Mouse (Mus musculus): ENCODE results near the gene Prkd3. TPM values are rescaled to one million over a fixed set of nuclear protein-coding genes. Genes with fewer than 3 reads are reported as not detected.
A peak's percentile ranks its signal among the peaks of the same experiment; 100 is the strongest.

Gene Prkd3
- polyA plus RNA-seq, 1 experiment from 2014 or later = 35.7 TPM

DNA sequence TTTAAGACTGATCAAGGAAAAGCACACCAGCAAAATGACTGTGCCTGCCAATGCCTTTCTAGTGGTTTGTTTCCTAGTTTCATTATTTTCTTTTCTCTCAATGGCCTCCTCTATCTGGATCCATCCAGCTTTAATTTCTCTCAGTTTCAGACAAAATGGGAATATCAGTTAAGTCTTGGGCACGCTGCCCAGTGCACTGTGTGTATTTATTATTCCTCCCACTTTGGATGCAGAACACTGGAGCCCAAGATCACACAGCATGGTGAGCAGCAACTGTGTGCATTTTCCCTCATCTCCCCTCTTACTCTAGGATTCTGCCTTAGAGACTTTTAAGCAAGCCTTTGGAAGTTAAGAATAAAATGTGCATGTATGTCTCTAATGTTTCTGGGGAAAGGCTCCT lies 56.2 kb downstream of the Prkd3 start:
- no peak for ATAC-seq (ENCODE audit: insufficient read depth, low FRiP score)
- Histone ChIP-seq H3K9ac (ENCODE audit: low read length) (no peak overlapping the region), H3K36me3 (ENCODE audit: control insufficient read depth, insufficient read depth, low read length) (peaks cover 6% of the 10 kb centered on the region; the same call in 1 of the 2 replicates), H3K4me2 (ENCODE audit: low read depth, low read length) (no peak overlapping the region), H3K4me1 (ENCODE audit: control insufficient read depth, insufficient read depth, low read length) (no peaks in the 10 kb centered on the region), H3K4me3 (replicated peaks; ENCODE audit: low read length) (no peak overlapping the region), H3K9me3 (replicated peaks; ENCODE audit: control insufficient read depth, low read length) (no peaks in the 10 kb centered on the region), H3K27ac (ENCODE audit: low read length) (no peak overlapping the region), H3K27me3 (ENCODE audit: control insufficient read depth, insufficient read depth, low read length) (no peaks in the 10 kb centered on the region)
- 87% methylated on average over 1 of the region's 1 CpGs for WGBS

DNA sequence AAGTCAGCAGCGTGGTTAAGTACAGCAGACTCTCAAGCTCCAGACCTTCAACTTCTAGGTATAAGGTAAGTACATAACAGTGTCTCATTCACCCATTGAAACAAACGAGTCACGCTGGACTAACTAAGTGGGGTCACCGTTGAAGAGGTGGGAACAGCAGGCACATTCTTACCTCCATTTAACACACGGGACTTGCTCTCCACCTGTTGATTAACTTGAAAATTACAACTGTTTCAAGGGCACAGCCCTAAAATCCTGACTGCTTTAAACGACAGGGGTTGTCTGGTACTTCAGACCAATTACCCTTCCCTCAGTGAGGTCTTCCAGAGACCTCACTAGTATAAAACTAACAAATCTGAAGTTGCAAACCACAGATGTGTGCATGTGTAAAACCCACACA lies 61.1 kb downstream of the Prkd3 start:
- Histone ChIP-seq H3K27me3 (ENCODE audit: control insufficient read depth, insufficient read depth, low read length) (no peaks in the 10 kb centered on the region), H3K4me1 (ENCODE audit: control insufficient read depth, insufficient read depth, low read length) (no peaks in the 10 kb centered on the region), H3K4me2 (ENCODE audit: low read depth, low read length) (no peak overlapping the region), H3K36me3 (ENCODE audit: control insufficient read depth, insufficient read depth, low read length) (peaks cover 14% of the 10 kb centered on the region; the same call in 1 of the 2 replicates), H3K27ac (ENCODE audit: low read length) (no peak overlapping the region), H3K9ac (ENCODE audit: low read length) (no peak overlapping the region), H3K9me3 (replicated peaks; ENCODE audit: control insufficient read depth, low read length) (no peaks in the 10 kb centered on the region), H3K4me3 (replicated peaks; ENCODE audit: low read length) (no peak overlapping the region)
- WGBS = 75% methylated on average over 6 of the region's 6 CpGs
- ATAC-seq (ENCODE audit: insufficient read depth, low FRiP score) = no peak

DNA sequence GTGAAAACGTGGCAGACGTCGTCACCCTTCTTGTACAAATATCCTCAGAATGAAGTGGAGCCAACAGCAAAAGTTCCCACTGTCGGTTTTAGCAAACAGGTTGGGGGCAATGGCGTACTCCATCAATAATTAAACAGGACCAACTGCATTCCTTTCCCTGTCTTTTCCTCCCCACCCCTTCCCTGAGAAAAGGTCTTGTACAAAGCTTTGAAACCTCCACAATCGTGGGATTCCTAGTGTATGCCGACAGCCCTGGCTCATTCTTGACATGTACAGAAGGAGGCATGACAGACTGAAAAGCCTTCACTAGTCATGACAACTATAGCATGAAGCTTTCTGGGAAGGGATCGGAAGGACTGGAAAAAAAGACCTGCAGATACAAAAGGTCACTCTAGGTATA lies 67.4 kb downstream of the Prkd3 start:
- H3K27ac ChIP-seq (ENCODE audit: low read length) = no peak overlapping the region
- no peaks in the 10 kb centered on the region for H3K9me3 ChIP-seq (replicated peaks; ENCODE audit: control insufficient read depth, low read length)
- H3K27me3 ChIP-seq (ENCODE audit: control insufficient read depth, insufficient read depth, low read length) = no peaks in the 10 kb centered on the region
- 65% methylated on average over 8 of the region's 8 CpGs for WGBS
- no peak overlapping the region for H3K4me3 ChIP-seq (replicated peaks; ENCODE audit: low read length)
- ATAC-seq (ENCODE audit: insufficient read depth, low FRiP score) = no peak
- no peaks in the 10 kb centered on the region for H3K4me1 ChIP-seq (ENCODE audit: control insufficient read depth, insufficient read depth, low read length)
- H3K4me2 ChIP-seq (ENCODE audit: low read depth, low read length) = no peak overlapping the region
- peaks cover 17% of the 10 kb centered on the region for H3K36me3 ChIP-seq (ENCODE audit: control insufficient read depth, insufficient read depth, low read length)
- no peak overlapping the region for H3K9ac ChIP-seq (ENCODE audit: low read length)

DNA sequence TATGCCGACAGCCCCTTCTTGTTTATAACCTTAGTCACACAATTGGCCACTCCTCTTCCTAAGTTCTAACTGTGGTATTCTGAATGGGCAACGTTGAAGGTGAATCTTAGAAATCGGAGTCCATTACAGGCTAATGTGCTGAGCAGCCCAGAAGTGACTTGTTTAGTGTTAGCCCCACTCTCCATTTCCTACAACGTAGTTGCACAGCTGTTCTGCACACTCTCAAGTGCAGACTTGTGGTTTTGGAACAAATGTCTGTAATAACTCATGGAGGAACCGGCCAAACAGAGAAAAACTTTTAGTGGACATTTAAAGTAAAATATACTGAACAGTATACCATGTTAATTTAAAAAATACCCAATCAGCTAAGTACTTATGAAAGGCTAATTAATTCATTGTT lies 68.5 kb downstream of the Prkd3 start:
- WGBS = 86% methylated on average over 5 of the region's 5 CpGs
- Histone ChIP-seq H3K36me3 (ENCODE audit: control insufficient read depth, insufficient read depth, low read length) (peaks cover 17% of the 10 kb centered on the region), H3K4me3 (replicated peaks; ENCODE audit: low read length) (no peak overlapping the region), H3K4me1 (ENCODE audit: control insufficient read depth, insufficient read depth, low read length) (no peaks in the 10 kb centered on the region), H3K4me2 (ENCODE audit: low read depth, low read length) (no peak overlapping the region), H3K9ac (ENCODE audit: low read length) (no peak overlapping the region), H3K9me3 (replicated peaks; ENCODE audit: control insufficient read depth, low read length) (no peaks in the 10 kb centered on the region), H3K27me3 (ENCODE audit: control insufficient read depth, insufficient read depth, low read length) (no peaks in the 10 kb centered on the region), H3K27ac (ENCODE audit: low read length) (no peak overlapping the region)
- ATAC-seq (ENCODE audit: insufficient read depth, low FRiP score) = no peak

DNA sequence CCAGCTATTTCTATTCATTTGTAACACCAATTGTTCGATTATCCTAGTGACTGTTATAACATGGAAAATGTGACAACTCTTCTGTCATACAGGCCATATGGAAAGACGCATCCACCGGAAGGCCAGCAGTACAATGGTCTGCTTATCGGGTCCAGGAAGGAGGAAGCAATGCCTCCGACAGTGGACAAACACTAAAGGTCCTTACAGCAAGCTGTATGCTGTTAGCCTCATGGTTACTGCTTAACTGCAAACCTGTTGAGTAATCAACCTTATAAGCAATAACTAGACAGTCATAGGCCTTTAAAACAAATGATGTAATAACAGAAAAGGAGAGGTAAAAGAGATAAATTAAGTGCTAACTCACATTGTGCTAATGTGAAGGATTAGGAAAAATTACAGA lies 69.4 kb downstream of the Prkd3 start:
- no peak for ATAC-seq (ENCODE audit: insufficient read depth, low FRiP score)
- Histone ChIP-seq H3K4me1 (ENCODE audit: control insufficient read depth, insufficient read depth, low read length) (no peaks in the 10 kb centered on the region), H3K9ac (ENCODE audit: low read length) (no peak overlapping the region), H3K27ac (ENCODE audit: low read length) (no peak overlapping the region), H3K36me3 (ENCODE audit: control insufficient read depth, insufficient read depth, low read length) (peaks cover 13% of the 10 kb centered on the region), H3K27me3 (ENCODE audit: control insufficient read depth, insufficient read depth, low read length) (no peaks in the 10 kb centered on the region), H3K4me2 (ENCODE audit: low read depth, low read length) (no peak overlapping the region), H3K9me3 (replicated peaks; ENCODE audit: control insufficient read depth, low read length) (no peaks in the 10 kb centered on the region), H3K4me3 (replicated peaks; ENCODE audit: low read length) (no peak overlapping the region)
- WGBS = 93% methylated on average over 5 of the region's 5 CpGs

DNA sequence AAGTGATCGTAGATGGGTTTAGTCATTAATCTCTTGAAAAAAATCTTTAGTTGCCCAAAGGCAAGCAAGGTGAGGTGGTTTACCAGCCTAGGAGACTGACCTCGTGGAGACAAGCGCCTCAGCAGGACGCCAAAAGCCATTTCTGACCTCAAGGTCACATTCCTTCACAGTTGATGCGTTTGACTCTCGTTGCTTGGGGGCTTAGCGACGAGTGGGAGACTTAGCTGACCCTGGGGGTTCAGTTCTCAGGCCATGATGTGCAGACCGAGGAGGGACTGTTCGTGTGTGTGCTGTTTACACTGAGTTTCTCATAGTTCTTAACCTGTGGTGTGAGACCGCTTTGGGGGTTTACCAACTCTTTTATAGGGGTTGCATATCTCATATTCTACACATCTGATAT lies 78.0 kb downstream of the Prkd3 start:
- H3K36me3 ChIP-seq (ENCODE audit: control insufficient read depth, insufficient read depth, low read length) = peaks cover 4% of the 10 kb centered on the region; the same call in 1 of the 2 replicates
- peaks cover 3% of the 10 kb centered on the region for H3K4me1 ChIP-seq (ENCODE audit: control insufficient read depth, insufficient read depth, low read length)
- H3K4me2 ChIP-seq (ENCODE audit: low read depth, low read length) = no peak overlapping the region
- no peaks in the 10 kb centered on the region for H3K9me3 ChIP-seq (replicated peaks; ENCODE audit: control insufficient read depth, low read length)
- ATAC-seq (ENCODE audit: insufficient read depth, low FRiP score) = no peak
- H3K27me3 ChIP-seq (ENCODE audit: control insufficient read depth, insufficient read depth, low read length) = no peaks in the 10 kb centered on the region
- 38% methylated on average over 11 of the region's 11 CpGs for WGBS
- no peak overlapping the region for H3K4me3 ChIP-seq (replicated peaks; ENCODE audit: low read length)
- no peak overlapping the region for H3K9ac ChIP-seq (ENCODE audit: low read length)
- H3K27ac ChIP-seq (ENCODE audit: low read length) = no peak overlapping the region

DNA sequence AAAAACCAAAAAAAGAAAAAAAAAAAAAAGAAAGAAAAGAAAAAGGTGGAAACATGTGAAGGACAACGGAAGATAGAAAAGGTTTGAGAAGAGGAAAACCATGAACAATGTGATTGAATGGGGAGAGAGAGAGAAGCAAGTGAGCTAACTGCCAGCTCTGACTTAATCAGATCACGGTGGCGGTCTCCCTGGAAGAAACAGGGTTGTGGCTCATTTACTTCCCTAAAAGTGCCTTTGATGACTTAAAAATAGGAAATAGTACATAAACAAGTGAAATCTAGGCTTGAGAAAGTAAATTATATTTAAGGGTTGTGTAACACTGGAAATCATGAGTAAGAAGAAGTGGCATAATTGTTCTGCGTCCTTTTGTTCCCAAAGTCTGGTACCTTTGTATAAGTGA lies 81.7 kb downstream of the Prkd3 start:
- Histone ChIP-seq H3K27ac (ENCODE audit: low read length) (no peak overlapping the region), H3K9me3 (replicated peaks; ENCODE audit: control insufficient read depth, low read length) (no peaks in the 10 kb centered on the region), H3K36me3 (ENCODE audit: control insufficient read depth, insufficient read depth, low read length) (peaks cover 2% of the 10 kb centered on the region; the same call in 1 of the 2 replicates), H3K4me1 (ENCODE audit: control insufficient read depth, insufficient read depth, low read length) (peaks cover 13% of the 10 kb centered on the region), H3K4me3 (replicated peaks; ENCODE audit: low read length) (no peak overlapping the region), H3K4me2 (ENCODE audit: low read depth, low read length) (no peak overlapping the region), H3K27me3 (ENCODE audit: control insufficient read depth, insufficient read depth, low read length) (no peaks in the 10 kb centered on the region), H3K9ac (ENCODE audit: low read length) (no peak overlapping the region)
- no peak for ATAC-seq (ENCODE audit: insufficient read depth, low FRiP score)
- 90% methylated on average over 4 of the region's 4 CpGs for WGBS

DNA sequence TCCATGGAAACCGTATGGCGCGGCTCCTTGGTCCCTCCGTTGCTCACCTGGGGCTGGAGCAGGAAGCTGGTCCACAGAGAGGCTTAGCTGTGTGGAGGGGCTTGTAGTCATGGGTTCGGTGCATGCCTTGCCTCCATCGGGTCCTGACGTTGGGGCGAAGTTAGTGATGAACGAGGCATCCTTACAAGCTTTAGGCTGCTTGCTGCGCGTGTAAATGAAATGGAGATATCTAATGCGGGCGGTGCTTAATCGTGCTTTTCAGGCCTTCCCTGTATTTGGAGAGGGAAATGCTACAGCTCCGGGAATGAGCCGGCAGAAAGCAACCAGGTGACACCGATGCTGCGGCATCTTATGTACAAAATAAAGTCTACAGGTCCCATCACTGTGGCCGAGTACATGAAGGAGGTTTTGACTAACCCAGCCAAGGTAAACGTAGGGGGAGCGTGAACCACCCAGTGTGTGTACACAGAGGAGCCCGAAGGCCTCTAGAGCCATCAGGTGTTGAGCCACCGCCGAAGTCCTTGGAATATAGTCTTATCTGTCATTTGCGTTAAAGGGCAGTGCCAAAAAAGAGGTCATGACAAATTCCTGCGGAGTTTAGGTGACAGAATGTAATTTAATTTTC lies 83.3 kb downstream of the Prkd3 start:
- 5% methylated on average over 26 of the region's 26 CpGs for WGBS
- Histone ChIP-seq H3K4me2 (ENCODE audit: low read depth, low read length) (peak overlapping the region; percentile 86), H3K27ac (ENCODE audit: low read length) (no peak overlapping the region; the same call in 1 of the 2 replicates), H3K4me3 (replicated peaks; ENCODE audit: low read length) (peak overlapping the region; percentile 93), H3K9ac (ENCODE audit: low read length) (peak overlapping the region; percentile 89), H3K36me3 (ENCODE audit: control insufficient read depth, insufficient read depth, low read length) (no peaks in the 10 kb centered on the region), H3K27me3 (ENCODE audit: control insufficient read depth, insufficient read depth, low read length) (no peaks in the 10 kb centered on the region), H3K9me3 (replicated peaks; ENCODE audit: control insufficient read depth, low read length) (no peaks in the 10 kb centered on the region), H3K4me1 (ENCODE audit: control insufficient read depth, insufficient read depth, low read length) (peaks cover 19% of the 10 kb centered on the region)
- peak; percentile 27; the same call in 1 of the 2 replicates for ATAC-seq (ENCODE audit: insufficient read depth, low FRiP score)

DNA sequence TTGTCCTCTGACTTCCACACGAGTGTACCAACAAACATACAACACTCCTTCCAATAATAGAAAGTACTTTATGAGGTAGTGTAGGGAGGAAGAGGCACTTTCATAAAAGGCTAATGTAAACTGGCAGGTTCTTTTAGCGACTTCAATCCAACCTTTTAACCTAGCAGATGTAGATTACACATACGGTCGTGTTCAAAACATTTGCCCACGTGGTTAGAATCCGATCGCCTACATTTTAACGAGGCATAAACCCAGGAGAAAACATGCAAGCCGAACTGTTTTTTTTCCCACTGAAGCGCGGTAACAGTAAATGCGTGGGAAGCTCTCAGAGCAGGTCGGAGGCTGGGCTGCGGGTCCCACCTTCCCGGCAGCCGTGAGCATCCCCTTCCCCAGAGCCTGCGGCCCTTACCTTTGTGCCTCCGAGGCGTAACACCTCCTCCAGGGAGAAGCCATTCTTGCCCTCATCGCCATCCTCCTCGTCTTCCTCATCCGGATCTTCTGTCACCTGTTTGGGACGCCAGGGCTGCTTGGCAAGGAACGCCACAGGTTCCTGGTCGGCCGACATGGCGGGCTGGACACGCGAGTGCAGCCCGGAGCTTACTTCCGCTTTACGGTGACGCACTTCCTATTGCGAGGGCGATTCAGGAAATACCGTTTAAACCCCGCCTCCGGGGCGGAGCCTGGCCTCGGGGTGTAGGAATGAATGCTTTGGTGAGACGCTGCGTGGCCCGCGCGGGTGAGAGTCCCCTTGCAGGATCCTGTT lies 84.0 kb downstream of the Prkd3 start, which contains the start of the genes Cebpz and Ndufaf7:
TSS of gene Cebpz (minus strand) at position 601 of the 763 bp plus-strand sequence.
TSS of gene Ndufaf7 (plus strand) at position 671 of the 763 bp plus-strand sequence.
- Histone ChIP-seq H3K9me3 (replicated peaks; ENCODE audit: control insufficient read depth, low read length) (no peaks in the 10 kb centered on the region), H3K4me1 (ENCODE audit: control insufficient read depth, insufficient read depth, low read length) (peaks cover 19% of the 10 kb centered on the region), H3K4me3 (replicated peaks; ENCODE audit: low read length) (peak within 1 kb of the TSS; percentile 93), H3K9ac (ENCODE audit: low read length) (peak within 1 kb of the TSS; percentile 89), H3K27me3 (ENCODE audit: control insufficient read depth, insufficient read depth, low read length) (no peaks in the 10 kb centered on the region), H3K36me3 (ENCODE audit: control insufficient read depth, insufficient read depth, low read length) (no peaks in the 10 kb centered on the region), H3K27ac (ENCODE audit: low read length) (peak within 1 kb of the TSS; percentile 62), H3K4me2 (ENCODE audit: low read depth, low read length) (peak within 1 kb of the TSS; percentile 86)
- WGBS = under 1% methylated on average over 45 of the region's 45 CpGs
- ATAC-seq (ENCODE audit: insufficient read depth, low FRiP score) = peak; percentile 100

Measured in stomach, embryonic 16.5 days (tissue).